Mouse (Mus musculus) spleen, adult 12 weeks (tissue): ENCODE measurements around the gene Clec12a.
"Not testable (repeated sequence)": the region's sequence is repeated elsewhere in the genome, so short reads cannot be mapped to it uniquely, and the experiment has no call there.

Experiments
- DNase-seq: peaks from one replicate; pipeline ENCODE4 v3.0.0; 2022; ENCODE audit warnings: low spot score

The Clec12a gene

DNA sequence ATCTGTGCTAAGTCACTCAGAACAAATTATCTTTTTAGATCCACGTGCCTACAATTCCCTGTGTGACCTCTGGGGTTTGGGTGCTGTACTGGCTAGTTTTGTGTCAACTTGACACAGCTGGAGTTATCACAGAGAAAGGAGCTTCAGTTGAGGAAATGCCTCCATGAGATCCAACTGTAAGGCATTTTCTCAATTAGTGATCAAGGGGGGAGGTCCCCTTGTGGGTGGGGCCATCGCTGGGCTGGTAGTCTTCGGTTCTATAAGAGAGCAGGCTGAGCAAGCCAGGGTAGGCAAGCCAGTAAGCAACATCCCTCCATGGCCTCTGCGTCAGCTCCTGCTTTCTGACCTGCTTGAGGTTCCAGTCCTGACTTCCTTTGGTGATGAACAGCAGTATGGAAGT, at the start of gene Clec12a:
Clec12a (plus strand) TSS at position 301 of the 400 bp plus-strand sequence.
- DNase-seq, result not testable (repeated sequence)

GRCm38 (mm10) chr6:129304180-129304579, 38.3 kb upstream of the Clec12a start:
- no peak for DNase-seq

DNA sequence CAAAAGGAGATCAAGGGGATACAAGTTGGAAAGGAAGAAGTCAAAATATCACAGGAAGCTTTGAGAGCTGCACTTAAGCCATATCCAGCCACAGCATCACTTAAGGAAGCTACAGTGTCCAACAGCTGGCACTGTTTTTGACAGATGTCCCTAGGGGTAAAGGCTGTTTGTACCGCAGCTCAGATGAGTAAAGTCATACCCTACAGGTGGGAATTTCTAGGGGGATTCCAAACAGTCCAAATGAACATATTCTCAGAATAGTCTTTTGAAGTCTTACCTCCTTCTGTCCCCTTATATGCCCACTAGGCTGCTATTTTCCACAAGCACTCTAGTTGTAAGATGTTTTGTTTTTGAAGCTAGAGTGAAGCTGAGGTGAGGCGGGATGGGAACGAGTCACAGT, 30.0 kb upstream of the Clec12a start:
- DNase-seq, result no peak

GRCm38 (mm10) chr6:129314655-129315168, 27.8 kb upstream of the Clec12a start:
- no peak for DNase-seq

DNA sequence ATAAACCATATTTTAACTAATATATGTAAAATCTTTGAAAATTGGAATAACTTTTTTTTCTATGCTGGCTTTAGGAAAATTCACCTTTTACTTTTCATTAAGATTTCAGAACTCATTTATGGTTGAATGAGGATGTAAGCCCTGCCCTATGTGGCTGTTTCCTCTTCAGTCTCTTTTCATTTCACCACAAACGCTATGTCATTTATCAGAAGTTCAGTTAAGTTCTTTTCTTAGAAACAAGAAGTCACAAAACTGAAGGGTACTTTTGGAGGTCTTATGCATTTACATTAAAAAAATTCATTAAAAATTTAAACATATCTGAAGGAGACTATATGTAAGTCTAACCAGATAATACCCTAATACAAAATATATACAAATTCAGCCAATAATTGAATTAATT, 26.8 kb upstream of the Clec12a start:
- DNase-seq, result no peak

GRCm38 (mm10) chr6:129316463-129316862, 26.0 kb upstream of the Clec12a start:
- DNase-seq, result no peak

DNA sequence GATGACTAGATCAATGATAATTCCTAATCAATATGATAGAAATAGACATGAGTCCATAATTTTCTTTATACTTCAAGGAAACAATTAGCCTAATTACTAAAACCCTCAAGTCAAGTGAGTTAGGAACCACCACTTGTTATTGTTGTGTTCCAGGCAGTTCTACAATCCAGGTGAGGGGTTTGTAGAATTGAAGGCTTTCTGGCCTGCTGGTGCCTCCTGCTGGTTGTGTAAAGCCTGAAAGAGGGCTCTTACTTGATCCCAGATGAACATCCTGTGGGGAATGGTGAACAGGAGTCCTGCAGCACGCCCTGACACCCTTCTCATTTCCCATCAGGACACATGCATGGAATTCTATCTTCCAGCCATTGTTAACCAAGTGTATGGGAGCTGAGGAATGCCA, 24.1 kb upstream of the Clec12a start:
- DNase-seq, result no peak

- DNase-seq, result no peak
Measured at GRCm38 (mm10) chr6:129319331-129319730, 23.2 kb upstream of the Clec12a start.

GRCm38 (mm10) chr6:129326016-129326415, 16.5 kb upstream of the Clec12a start:
- no peak for DNase-seq

GRCm38 (mm10) chr6:129326568-129327150, 15.8 kb upstream of the Clec12a start:
- no peak for DNase-seq

- no peak for DNase-seq
Measured at GRCm38 (mm10) chr6:129331610-129332009, 10.9 kb upstream of the Clec12a start, which contains the start of gene 4922502D21Rik. TSS of gene 4922502D21Rik (minus strand) at chr6:129331796.

GRCm38 (mm10) chr6:129333674-129334078, 8.8 kb upstream of the Clec12a start:
- peak; percentile 29 for DNase-seq

- DNase-seq, result no peak
Measured at GRCm38 (mm10) chr6:129337751-129338150, 4.7 kb upstream of the Clec12a start.

DNA sequence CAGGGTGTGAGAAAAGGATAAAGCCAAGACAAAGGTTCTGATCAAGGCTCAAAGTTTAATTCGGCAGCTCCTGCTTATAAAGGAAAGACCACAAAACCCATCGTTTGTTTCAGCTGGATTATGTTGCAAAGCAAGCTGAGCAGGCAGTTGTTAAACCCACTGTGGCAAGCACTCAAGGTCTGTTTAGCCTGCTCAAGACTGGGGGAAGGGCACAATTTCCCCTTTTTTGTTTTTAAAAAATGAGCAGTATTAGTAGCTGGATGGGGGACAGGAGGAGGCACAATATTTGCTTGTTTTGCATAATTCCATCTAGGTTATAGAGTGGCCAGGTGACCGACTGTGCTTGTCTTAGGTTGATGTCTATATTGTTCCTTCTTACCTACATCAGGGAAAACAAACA, 1.9 kb downstream of the Clec12a start:
- no peak for DNase-seq

GRCm38 (mm10) chr6:129349524-129350352, 7.2 kb downstream of the Clec12a start:
- DNase-seq, result peak; percentile 7

DNA sequence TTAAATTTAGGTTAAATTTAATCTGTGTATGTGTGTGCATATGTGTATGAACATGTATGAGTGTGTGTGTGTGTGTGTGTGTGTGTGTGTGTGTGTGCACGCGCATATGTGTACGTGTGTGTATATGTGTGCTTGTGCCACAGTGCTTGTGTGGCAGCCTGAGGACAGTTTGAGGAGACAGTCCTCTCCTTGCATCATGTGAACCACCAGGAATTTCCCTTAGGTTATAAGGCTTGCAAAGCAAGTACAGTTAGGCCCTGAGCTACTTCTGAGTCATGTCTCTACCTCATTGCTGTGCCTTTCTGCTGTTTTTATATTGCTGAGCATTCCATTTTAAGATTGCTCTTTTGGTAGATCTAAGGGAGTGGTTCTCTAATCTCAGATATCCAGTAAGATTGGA, 8.6 kb downstream of the Clec12a start:
- DNase-seq, result no peak

DNA sequence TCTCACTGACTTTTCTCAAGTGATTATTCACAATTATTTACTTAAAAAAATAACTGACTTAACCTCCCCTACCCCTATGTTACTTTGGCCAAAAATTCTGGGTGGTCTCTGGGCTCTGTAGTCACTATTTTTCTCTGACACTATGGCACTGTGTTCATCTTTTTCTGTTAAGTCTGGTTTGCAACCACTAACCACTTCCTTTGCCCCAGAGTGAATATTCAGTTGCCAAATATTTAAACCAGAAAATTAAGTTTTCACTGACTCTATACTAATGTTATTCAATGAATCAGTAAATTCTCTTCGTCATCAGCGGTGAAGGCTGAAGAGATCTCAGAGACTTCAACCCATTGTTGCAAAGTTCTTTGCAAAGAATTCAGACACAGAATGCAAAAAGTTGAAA, 13.3 kb downstream of the Clec12a start:
- no peak for DNase-seq

DNA sequence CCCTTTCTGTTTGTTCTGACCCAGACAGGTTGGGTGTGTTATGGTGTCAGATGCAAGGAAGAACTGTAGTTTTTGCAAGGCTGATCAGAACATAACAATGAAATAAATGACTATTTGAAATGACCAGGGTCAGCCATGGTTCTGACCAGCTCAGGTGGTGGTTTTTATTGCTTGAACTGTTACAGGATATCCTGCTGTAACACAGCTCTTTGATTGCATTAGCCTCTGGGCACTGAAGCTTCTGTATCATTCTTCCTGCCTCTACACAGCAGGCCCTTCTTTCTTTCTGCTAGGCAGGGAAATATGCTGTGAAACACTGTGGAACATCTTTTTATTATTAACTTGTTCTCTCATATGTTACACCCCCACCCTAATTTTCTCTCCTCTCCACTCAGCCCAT, 13.9 kb downstream of the Clec12a start:
- no peak for DNase-seq

DNA sequence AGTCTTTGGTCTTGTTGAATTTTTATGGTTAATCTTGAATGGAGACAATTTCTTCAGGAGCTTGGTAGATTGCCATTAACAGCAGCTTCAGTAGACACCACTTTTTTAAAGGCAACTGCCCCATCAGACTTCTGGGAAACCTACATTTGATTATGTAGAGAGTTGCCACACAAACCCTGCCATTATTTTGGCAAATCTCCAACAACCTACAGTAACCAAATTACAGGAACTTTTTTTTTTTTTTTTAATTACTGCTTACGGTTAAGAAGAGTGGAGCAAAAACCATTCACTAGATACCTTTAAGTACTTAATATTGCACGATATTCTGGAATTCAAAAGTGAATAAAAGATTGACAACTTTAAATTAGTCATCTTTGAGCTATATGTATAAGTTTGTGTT, 17.0 kb downstream of the Clec12a start:
- no peak for DNase-seq

DNA sequence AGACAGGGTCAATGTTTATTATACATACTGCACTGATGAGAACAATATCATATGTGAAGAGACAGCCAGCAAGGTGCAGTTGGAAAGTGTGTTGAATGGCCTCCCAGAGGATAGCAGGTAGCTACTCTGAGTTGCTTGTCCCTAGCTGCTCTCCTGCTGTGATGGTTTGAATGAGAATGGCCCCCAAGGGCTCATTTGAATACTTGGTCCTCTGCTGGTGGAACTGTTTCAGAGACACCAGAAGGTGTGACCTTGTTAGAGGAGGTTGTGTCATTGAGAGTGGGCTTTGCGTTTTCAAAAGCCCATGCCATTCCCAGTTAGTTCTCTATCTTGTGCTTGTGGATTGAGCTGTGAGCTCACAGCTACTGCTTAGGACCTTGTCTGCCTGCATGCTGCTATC, 21.5 kb downstream of the Clec12a start:
- DNase-seq, result no peak

GRCm38 (mm10) chr6:129365959-129366359, 23.5 kb downstream of the Clec12a start:
- DNase-seq, result peak; percentile 5

DNA sequence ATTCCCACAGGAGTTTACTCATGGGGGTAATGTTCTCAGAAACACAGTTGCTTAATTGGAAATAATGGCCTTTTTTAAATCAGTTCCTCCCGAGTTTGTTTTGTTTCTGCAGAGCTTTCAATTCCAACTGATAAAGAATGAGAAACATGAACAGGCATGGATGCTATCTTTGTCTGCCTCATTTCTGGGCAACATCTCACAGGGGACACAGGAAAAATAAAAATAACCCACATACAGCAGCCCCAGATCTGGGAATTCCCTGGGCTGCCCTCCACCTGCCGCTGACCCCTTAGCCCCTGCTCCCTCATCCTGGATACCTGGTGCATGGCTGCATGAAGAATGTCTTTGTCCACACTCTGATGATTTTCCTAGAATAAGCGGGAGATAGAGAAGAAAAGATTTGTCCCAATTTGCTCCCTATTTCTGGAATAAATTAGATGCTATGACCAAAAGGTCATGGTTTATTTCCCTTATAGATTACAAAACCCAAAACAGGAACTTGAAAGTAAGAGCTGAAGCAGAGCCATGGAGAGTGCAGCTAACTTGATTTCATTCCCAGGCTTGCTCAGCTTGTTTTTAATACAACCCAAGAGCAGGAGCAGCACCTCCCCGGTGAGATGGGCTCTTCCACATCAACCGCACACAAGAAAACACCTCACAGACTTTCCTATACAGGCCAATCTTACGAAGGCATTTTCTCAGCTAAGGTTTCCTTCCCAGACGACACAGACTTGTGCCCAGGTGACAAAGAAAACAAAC, 27.1 kb downstream of the Clec12a start:
- no peak for DNase-seq
